Mouse (Mus musculus) lung, postnatal 36 days (tissue): ENCODE data around the gene Pimreg.

ENCODE experiments used
- DNase-seq: peaks from one replicate; pipeline ENCODE4 v3.0.0; 2022; ENCODE audit warnings: mixed read lengths

The Pimreg gene

DNA sequence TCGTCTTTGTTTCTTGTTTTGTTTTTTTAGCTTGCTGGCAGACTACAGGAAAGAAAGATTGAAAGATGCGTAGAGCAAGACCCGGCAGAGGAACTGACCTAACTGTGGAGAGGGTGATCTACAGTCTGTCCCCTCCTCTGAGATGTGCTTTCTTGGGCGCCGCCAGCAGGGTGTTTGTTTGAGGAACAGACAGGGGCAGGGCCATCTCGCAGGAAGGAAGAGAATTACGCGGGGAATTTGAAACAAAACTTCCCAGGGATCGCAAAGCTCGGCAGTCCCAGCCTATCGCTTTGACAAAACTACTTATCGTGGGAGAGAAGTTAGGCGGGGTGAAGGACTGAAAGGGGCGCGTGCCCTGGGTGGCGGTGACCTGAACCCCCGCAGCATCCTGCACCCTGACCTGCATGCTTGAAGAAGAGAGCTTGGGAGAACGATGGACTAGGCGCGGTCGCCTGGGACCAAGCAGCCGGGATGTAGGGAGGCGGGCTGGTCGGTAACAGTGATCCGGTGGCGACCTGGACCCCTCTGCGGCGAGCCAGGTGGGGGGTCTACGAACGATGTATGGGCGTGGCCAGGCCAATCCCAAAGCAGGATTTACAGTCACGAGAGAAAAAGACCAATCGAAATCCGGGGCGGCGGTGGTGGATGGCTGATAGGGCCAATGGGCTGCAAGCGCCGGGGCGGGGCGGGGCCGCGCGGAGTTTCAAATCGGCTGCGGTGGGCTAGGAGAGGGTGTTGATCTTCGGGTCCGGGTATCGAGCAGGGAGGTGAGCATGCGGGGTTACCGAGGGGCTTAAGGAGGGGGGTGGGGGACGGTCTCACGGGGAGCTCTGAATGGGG is at the start of gene Pimreg:
Pimreg (plus strand) TSS at position 265 of the 840 bp plus-strand sequence.
- DNase-seq, result peak; percentile 85

DNA sequence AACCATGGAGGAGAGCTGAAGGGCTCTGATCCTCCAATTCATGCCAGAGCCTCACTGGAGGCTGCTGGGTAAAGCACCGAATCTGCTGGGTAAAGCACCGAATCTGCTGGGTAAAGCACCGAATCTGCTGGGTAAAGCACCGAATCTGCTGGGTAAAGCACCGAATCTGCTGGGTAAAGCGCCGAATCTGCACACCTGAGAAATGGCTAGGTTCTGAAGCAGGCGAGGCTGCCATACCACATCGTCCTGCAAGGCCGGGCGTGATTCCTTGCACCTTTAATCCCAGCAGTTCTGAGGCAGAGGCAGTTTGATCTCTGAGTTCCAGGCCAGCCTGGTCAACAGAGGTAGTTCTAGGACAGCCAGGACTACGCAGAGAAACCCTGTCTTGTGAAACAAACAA is 49.4 kb upstream of the Pimreg start:
- DNase-seq, result no peak

DNA sequence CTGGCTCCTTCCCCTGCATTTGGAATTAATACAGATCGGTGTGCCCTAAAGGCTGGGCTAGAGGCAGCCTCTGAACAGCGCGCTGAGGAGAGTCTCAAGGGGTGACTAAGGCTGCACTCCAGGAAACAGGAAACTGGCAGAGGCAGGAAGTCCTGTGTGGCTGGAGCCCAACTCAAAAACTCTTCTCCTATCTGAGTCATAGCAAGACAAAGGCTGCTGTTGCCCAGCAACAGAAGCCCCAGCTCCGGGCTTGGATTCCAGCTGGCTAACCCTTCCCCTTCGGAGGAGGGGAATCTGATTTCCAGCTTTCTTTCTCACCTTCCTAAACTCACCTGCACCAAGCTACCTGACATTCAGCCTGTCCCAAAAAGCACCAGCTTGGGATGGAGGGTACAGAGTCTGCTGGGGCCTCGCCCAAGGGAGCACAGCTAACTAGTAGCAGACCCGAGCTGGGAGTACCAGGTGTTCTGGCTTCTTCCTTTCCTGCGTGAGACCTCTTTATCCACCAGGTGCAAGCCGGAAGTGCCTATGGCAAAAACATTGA is 45.8 kb upstream of the Pimreg start:
- DNase-seq, result peak; percentile 90

DNA sequence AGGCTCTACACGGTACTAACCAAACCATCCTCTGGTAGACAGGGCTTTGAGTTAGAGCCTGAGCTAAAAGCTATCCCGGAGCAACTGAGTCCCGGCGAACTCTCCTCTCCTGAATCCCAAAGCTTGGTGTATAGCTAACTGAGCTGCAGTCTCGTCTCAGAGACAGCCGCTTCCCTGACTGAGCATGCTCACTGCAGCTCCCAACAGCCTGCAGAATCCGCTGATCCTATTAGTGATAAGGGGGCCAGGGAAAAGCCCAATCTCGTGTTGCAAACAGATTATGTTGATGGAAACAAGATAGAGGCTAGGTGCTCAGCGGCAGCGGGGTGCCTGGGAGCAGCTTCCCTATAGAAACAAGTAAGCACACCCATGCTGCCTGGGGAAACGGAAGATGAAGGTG is 45.0 kb upstream of the Pimreg start:
- no peak for DNase-seq

DNA sequence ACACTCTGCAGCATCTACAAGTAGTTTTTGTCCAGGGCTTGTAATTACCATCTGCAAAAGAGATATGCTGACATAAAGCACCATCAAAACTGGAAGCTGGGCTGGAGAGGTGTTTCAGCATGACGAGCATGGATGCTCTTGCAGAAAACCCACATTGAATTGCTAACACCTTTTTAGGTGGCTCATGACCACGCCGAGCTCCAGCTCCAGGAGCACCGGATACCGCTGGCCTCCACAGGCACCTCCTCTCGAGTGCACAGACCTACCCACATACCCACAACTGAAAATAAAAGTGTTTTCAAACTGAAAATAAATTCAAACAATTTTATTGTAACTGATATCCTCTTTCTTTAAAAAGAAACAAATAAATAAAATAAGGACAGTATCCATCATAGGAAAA is 41.6 kb upstream of the Pimreg start:
- no peak for DNase-seq

DNA sequence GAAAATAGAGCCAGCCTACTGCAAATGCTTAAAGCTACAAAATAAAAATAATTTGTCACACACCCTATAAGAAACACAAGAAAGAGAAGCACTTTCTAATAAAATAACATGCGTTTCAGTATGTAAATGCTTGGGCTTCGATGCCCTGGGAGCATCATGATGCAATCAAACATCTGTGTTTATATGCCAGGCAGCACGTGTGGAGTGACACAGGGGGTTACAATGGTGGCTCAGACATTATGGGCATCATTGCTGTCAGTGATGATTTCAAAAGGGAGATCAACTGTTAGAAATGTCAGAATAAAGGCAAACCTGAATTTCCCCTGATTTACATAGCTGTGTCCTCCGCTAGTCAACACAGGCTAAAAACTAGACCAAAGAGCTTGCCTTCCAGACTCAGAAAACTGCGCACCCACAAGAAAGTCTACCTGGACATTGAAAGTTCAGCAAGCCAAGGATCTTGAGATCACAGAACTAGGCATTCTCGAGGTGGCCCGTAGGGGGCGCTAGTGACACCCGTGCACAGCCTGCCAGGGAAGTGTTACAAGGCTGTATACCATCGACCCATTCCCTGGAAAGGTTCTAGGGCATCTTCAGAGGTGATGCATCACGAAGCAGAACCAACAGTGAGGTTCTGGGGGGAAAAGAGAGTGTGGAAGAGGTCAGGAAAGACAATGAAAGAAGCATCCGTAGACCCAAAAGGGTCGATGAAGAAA is 39.5 kb upstream of the Pimreg start:
- DNase-seq, result peak; percentile 57

DNA sequence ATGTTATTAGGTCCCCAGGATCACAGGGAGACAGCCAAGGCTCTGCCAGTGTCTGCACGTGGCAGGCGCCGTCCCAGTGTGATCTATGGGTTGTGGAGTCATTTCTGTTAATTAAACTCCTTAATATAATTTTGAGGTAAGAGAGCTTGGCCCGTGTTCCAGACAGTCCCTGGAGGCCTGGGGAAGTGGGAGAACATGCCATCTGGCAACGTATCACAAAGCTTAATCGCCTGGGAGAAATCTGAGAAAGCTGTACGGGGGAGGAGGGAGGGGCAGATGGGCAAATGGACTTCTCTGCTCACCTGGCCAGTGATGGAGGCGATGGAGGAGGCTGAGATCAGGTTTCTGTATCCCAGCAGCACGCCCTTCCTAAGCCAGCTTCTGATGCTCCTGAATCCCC is 38.7 kb upstream of the Pimreg start:
- DNase-seq, result no peak

DNA sequence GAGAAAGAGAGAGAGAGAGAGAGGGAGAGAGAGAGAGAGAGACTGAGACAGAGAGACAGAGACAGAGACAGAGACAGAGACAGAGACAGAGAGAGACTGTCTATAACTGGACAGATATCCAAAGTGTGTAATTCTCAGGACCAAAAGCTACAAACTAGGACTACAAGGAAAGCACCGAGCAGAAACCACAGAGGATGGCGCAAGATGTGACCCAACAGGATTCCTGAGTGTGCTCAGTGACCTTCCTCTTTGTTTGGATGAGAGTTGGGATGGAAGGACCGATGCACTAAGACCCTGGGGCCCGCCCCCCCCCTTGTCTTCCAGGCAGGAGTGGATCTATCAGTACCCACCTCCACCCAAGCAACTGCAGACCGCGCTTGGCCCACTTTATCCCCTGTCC is 36.3 kb upstream of the Pimreg start:
- DNase-seq, result no peak

DNA sequence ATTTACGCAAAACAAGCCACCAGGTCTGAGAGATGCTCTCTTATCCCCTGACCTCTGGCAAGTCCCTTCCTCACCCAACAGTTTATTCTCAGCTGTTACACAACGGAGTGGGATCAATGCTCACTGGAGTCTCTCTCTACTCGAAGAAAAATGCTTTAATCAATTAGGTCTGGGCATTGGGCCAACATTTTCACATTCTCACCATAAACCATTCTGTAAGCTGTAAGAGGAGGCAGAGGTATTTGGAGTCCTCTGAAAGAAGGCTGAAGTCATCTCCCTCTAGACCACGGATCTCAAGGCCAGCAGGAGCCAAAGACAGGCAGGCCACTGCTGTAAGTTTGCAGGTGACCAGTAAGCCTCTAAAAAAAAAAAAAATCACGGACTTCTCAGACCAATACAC is 31.5 kb upstream of the Pimreg start:
- no peak for DNase-seq

DNA sequence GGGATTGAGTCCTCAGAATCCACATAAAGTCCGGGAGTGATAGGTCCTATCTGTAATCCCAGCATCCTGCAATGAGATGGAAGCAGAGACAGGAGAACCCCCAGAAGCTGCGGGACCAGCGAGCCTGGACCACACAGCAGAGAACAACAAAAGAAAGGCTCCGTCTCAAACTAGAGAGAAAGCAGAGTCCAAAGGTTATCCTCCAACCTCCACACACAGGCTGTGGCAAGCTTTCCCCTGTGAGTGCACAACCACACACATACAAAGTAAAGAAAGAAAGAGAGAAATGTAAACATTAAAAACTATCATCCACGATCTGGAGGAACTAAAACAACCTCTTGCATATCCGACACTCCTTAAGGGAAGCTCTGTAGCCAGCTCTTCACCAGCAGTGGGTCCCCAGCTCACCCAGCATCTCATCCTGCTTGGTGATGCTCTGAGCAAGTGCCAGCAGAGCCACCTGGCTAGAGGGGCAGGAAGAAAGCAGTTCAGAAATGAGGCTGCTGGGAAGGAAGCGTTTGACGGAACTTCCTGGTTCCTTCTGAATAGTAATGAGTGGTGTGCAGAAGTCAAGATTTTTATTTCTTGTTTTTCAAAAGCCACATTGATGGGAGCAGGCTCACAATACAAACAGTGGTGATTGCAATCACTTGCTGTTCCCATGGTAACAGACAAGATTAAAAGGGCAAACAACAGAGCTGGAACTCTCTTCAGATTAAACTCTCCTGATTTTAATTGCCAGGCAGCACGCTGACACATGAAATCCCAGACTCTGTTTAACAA is 30.7 kb upstream of the Pimreg start:
- DNase-seq, result no peak

DNA sequence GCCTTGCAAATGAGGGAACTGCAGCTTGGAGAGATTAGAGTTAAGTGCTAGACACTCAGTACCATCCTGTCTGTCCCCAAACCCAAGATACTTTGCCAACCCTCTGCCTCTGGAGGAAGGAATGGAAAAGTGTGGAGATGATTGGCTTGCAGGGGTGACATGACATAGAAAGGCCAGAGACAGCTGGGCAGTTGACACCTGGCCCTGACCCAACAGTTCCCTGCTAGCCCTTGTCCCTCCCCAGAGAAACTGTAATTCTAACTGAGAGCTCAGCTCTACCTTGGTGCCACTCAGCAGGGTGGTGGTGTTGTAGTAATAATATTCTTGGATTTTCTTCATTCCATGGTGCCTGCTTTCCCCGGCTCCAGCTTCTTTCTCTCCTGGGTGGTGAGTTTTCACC is 29.9 kb upstream of the Pimreg start:
- DNase-seq, result no peak

DNA sequence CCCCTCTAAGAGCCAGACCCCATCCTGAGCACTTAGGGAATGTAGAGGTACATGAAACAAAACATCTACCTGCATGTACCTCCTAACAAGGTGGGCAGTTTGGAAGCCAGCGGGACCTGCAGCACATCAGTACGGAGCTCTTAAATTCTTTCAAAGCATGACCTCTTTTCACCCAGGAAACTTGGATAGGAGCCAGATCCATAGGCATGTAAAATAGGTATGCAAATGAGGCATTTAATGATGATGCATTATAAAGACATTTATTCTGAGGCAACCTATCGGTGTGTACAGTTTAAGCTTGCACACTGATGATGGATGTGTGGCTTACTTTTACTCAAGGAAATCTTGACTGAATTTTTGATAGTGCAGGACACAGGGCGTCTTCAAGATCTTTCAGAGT is 27.2 kb upstream of the Pimreg start:
- DNase-seq, result no peak

DNA sequence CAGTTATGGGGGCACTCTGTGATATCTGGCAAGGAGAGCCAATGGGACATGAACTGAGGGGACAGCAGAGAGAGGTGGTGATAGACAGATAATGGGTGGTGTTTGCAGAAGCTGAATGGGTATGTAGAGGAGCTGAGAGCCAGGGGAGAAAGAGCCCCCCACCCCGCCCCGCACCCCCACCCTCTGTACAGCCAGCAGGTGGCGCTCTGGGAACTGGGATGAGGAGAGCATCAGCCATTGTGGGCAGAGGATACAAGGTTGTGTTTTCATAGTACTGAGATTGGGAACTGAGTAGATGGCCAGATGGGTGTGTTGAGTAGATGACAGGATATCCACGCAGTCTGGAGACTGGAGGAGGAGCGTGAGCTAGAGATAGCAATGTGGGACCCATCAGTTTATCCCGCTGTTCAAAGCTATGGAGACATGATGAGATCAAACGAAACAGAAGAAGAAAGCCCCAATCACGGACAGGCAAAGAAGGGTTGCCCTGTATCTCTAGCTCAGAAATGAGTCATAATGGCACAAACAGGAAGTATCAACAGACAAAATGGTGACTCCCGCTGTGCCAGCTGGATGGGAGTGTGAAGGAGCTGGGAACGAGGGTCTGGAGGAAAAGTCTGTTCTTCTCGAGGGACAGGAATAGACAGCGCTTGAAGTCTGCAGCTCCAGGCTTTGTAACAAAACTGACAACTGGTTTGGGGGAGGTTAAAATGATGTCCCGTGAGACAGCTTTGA is 25.1 kb upstream of the Pimreg start:
- DNase-seq, result no peak

DNA sequence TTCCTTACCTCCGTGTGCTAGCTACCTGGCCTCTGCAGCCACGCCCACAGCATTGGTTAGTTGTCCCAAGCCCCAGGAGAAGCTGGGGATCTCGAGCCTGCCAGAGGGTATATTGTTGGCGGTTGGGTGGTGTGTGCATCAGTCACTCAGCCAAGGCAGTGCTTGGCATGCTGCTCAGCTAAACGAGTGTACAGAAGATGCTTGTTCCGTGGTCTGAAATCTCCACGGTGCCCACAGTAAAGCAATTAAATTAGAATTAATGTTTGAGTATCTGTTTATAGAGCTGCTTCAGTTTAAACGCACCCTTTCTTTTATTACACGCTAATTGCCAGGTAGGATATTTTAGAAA is 24.6 kb upstream of the Pimreg start:
- no peak for DNase-seq

DNA sequence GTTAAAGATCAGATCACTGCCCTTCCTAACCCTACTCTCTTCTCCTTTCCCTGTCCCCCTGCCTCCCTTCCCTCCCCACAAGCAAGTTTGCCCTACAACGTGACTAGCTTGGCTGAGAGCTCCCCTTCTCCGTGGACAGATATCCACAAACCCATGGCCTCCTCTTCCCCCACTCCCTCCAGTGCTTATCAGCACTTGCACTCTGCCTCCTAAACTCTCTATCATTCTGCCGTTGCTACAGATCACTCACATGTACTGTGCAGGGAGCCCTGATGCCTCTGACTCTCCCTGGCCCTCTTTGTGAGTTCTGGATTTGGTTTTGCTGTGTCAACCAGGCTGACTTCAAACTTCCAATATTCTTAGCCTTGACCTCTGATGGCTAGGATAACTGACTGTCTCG is 20.8 kb upstream of the Pimreg start:
- no peak for DNase-seq

DNA sequence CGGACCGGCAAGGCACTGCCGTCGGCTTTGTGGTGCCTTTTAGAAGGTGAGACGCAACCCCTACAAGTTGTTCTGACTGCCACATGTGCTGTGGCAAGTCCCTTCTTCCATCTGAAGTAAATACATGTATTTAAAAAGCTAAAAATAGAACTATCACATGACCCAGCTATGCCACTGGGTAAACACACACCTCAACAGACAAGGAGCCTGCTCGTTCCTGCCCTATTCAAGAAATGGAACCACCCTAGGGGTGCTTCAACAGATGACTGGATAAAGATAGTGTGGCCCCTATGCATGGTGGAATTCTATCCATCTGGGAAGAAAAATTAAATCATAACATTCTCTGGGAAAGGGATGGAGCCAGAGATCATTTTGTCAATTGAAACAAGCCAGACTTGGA is 19.0 kb upstream of the Pimreg start:
- no peak for DNase-seq

DNA sequence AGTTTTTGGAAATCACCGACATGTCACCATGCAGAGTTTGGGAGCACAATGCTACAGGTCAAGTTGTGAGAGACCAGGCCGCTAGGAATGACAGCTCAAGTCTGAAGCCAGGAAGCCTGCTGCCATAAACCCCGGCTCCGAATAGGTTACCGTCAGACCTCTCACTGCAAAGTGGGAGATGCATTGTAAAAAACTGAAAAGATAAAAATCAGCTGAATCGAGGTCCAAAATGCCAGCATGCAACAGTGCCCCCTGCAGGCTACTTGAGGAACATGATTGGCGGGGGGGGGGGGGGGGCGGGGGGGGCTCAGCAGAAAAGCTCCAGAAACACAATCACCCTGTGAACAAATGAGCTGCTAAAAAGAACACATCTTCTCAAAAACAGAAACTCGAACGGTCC is 18.3 kb upstream of the Pimreg start:
- no peak for DNase-seq

DNA sequence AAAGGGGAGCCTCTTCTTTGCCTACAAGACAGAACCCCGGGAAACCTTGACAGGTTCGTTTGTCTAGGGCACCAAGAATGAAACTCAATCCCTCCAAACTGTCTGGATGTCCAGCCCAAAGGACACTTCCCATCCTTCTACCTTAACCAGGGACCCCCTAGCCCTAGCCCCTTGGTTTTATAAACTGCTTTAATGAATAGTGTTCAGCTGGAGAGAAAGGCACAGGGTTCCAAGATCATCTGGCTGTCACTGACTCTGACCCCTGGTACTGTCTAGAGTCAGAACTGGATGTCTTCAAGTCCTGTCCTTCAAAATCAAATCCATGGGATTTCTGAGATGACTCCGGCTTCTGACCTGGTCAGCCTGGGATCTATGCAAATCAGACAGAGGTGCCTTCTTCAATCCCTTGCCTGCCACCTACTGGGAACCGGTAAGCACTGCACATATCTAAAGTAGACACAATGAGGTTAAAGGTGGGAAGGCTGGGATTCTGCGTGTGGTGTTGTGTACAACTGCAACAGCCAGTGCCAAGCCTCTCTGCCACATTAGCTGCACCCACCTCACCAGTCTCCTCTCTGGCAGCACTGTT is 17.5 kb upstream of the Pimreg start:
- DNase-seq, result peak; percentile 85

DNA sequence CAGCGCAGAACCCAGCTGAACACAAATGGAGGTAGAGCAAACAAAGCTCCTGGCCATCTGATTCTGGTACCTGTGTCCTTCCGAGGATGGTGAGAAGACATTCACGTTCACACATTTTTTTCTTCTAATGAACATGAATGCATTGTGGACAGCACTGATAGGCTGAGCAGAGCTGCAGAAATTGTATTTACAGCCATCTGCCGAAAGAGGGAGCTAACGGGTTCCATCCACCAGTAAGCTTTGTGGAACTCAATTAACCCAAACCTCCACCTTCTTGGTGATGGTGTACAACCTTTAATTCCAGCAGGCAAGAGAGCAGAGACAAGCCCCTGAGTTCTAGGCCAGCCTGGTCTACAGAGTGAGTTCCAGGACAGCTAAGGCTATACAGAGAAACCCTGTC is 16.0 kb upstream of the Pimreg start:
- DNase-seq, result no peak

DNA sequence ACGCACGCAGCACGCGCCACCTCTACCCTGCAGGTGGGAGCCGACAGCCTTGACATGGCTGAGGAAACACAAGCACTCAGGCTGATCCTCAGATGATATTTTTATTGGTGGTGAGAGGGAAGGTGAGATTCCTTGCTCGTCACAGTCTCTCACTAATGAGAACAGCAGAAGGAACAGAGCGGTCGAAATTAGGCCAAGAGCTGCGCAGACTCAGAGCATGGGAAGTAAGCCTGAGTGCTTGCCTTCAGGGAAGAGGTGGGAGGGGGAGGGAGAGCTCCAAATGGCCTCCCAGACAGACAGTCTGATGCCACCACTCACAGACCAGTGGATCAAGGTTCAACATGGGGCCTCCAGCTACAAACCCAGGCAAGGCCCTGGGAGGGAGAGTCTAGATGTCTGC is 15.3 kb upstream of the Pimreg start:
- no peak for DNase-seq

DNA sequence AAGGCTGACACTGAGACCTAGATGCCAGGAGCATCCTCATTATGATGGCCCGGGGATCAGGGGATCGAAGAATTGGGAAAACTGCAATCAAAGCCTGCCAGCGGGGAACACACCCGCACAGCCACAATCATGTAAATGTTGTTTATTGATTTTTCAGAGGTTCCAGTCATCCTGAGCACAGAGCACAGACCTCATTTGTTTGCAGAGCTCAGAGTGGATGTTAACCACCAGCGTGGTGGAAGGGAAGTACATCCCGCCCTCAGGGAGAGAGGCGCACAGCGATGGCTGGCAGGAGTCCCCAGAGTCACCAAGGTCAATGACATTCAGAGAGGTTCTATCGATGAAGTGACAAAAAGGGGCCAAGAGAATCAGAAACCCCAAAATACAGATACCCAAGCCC is 14.0 kb upstream of the Pimreg start:
- DNase-seq, result no peak

DNA sequence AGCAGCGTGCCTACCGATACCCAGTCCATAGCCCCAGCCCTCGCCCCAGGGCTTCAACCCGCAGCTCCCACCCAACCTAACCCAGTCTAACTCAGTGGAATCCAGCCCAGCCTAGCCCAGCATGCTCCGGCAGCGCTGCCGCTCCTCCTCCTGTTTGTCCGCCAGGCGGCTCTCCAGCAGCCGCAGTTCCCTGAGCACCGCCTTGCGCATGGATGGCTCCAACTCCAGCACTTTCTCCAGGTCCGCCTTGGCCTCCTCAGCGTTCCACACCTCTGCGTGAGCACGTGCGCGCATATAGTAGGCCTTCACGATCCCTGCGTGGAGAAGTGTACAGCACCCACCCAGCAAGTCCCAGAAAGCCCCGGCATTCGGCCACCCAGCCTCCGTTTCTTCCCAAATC is 12.7 kb upstream of the Pimreg start:
- DNase-seq, result no peak
